Mouse (Mus musculus) liver, postnatal 0 days (tissue): ENCODE data around the gene Csf2rb.

Experiments used
- CTCF ChIP-seq: sonication (generic); IDR thresholded peaks from 2 replicates; pipeline ENCODE4 v1.5.1; 2016; ENCODE audit warnings: antibody characterized with exemption, low read depth
- EP300 ChIP-seq: IDR thresholded peaks from 2 replicates; pipeline ENCODE4 v1.6.1; 2016; ENCODE audit warnings: antibody characterized with exemption, low read depth, mild to moderate bottlenecking

DNA sequence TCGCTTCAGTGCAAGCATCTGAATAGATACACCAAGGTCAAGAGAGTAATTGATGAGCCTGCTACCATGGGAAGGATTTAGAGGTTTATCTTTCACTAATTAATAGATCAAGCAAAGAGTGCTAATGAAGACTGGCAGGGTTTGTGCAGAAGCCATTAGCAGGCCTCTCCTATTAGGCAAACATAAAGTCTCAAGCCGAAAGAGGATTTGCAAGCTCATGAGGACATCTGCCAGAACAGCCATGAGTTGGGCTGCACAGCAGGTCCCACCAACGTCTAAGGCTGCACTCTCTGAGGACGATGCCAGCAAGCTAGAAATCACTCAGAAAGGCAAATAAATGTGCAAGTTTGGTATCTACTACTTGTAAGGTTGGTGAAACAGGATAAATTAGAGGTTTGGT lies 55.2 kb downstream of the Csf2rb start:
- TF ChIP-seq EP300, result no peak
- no peak for TF ChIP-seq CTCF
